Mouse (Mus musculus): ENCODE data around the gene Gm15319.
A peak's percentile ranks its signal among the peaks of the same experiment; 100 is the strongest.
"Not testable (repeated sequence)": the region's sequence is repeated elsewhere in the genome, so short reads cannot be mapped to it uniquely, and the experiment has no call there.

Gm15319 gene

DNA sequence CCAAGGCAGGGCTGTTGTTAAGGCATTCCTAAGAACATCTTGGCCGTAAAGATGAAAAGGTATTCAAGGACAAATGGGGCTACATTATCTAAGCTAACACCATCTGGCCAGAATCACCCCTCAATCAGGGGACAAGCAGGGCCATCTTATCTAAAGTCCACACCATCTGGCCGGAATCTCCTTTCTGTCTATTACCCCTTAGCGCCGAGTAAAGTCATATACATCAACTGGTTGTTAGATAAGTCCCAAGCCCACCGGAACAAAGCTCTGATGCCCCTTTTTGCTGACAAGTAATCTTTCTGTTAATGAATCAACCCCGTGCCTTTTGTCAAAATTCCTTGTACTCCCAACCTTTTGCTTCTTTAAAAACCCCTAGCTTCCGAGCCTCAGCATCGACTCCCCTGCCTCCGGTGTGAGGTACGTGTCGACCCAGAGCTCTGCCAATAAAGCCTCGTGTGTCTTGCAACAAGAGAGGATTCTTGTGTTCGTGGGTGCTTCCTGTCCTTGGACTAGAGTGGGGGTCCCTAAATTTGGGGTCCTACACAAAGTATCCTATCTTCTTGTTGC is 65.0 kb downstream of the Gm15319 start:
- not testable (repeated sequence) for DNase-seq (ENCODE audit: extremely low spot score)

GRCm38 (mm10) chr8:20296803-20297702 is 66.0 kb downstream of the Gm15319 start:
- DNase-seq (ENCODE audit: extremely low spot score) = peak; percentile 72

DNA sequence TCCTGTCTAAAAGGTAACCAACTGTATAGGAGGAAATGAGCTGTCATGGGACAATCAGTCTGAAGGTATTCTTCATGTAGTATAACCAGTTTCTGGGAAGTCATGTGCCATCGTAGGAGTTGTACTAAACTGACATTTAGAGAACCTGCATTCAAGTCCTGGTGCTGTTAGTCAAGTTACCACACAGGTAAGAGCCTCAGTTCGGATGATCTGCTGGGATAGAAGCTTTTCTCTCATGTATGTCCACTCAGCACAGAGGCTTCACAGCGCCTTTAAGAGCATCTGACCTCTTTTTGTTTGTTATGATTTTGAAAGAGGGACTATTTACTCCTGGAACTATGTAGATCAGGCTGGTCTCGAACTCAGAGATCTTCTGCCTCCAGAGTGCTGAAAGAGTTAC is 67.1 kb downstream of the Gm15319 start:
- DNase-seq (ENCODE audit: extremely low spot score) = not testable (repeated sequence)

- DNase-seq (ENCODE audit: extremely low spot score) = not testable (repeated sequence)
These were observed 68.2 kb downstream of the Gm15319 start for GRCm38 (mm10) chr8:20294826-20295225.

- not testable (repeated sequence) for DNase-seq (ENCODE audit: extremely low spot score)
These were observed 69.0 kb downstream of the Gm15319 start for GRCm38 (mm10) chr8:20293966-20294365.

GRCm38 (mm10) chr8:20290015-20290414 is 73.0 kb downstream of the Gm15319 start:
- DNase-seq (ENCODE audit: extremely low spot score) = not testable (repeated sequence)

- not testable (repeated sequence) for DNase-seq (ENCODE audit: extremely low spot score)
These were observed 74.1 kb downstream of the Gm15319 start for GRCm38 (mm10) chr8:20288878-20289277.

DNA sequence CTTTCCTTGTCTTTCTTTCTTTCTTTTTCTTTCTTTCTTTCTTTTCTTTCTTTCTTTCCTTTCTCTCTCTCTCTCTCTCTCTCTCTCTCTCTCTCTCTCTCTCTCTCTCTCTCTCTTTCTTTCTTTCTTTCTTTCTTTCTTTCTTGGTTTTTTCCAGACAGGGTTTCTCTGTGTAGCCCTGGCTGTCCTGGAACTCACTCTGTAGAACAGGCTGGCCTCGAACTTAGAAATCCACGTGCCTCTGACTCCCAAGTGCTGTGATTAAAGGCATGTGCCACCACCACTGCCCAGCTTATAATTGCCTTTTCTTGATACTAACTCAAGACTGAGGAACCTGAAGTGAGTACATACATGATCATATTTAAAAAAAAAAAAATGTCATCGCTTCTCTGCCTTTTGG is 75.3 kb downstream of the Gm15319 start:
- not testable (repeated sequence) for DNase-seq (ENCODE audit: extremely low spot score)
